Mouse (Mus musculus): ENCODE measurements around the gene Mettl2. TPM values are rescaled to one million over a fixed set of nuclear protein-coding genes. Genes with fewer than 3 reads are reported as not detected.

The Mettl2 gene
- total and polyA plus RNA-seq, 2 experiments from 2014 or later, result 31.6 to 38.1 TPM

DNA sequence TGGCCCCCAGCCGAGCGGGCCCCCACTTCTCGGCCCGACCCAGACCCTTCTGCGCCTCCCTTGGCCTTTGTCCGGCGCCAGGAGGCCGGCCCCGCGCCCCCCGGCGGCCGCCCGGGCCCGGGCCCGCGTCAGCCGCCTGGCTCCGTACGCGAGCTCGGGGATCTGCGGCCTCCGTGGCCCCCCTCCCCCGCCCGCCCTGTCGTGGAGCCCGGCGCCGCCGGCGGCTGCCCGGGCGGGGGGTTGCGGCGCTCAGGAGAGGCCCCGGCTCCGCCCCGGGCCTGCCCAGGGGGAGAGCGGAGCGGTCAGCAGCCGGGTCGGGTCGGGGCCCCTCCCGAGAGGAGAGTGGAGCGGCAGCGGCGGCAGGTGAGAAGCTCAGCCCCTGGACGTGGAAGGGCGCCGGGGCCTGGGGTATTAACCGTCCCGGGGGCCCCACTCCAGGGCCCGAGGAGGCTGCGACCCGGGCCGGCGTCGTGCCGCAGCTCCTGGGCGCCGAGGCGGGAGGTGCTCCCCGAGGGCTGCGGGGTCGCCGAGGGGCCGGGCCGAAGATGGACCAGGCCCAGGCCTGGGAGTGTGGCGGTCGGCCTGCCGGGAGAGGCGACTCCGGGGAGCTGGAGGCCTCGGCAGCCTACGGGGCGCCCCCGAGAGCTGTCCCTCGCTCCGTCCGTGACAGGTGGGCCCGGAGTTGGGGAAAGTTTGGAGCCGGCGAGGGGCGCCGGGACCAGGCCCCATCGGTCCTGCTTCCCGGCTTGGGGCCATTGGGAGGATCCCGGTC, 55.6 kb downstream of the Mettl2 start:
- DNase-seq, result peak; percentile 37
- ATAC-seq, result peak; percentile 53
- Histone ChIP-seq H3K9me3 (ENCODE audit: low read length) (no peaks in the 10 kb centered on the region), H3K4me1 (ENCODE audit: insufficient read depth) (peaks cover 17% of the 10 kb centered on the region; the same call in 1 of the 2 replicates), H3K27ac (ENCODE audit: low read depth, low read length) (peak overlapping the region; percentile 93), H3K27me3 (ENCODE audit: insufficient read depth, low read length) (no peaks in the 10 kb centered on the region), H3K4me3 (ENCODE audit: low read depth, low read length) (peak overlapping the region; percentile 96), H3K36me3 (ENCODE audit: insufficient read depth) (peaks cover 7% of the 10 kb centered on the region; the same call in 1 of the 2 replicates), H3K9ac (peak overlapping the region; percentile 96), H3K4me2 (ENCODE audit: low read depth) (peak overlapping the region; percentile 94)
- TF ChIP-seq CTCF (IDR thresholded peaks at IDR 0.05; ENCODE audit: low read depth), result no peak
- WGBS, result 3% methylated on average over 71 of the region's 89 CpGs

DNA sequence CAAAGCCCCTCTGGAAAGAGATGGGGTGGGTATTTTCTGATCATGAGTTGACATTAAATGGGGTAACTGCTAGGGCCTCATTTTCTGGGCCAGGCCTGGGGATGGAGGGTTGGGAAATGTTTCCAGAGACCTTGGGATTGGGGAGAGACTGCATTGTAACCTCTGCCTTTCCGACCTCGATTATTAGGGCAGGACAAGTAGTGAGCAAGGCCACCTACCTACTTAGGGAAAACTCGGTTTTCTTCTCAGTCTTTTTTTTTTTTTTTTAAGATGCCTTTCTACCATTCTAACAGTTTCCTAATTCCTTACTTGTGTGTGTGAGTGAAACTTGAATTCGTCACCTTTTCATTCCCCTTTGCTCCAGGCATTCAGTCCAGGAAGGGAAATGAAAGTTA, 56.2 kb downstream of the Mettl2 start:
- WGBS, result 4% methylated on average over 4 of the region's 4 CpGs
- no peak for ATAC-seq
- TF ChIP-seq CTCF (IDR thresholded peaks at IDR 0.05; ENCODE audit: low read depth), result no peak

DNA sequence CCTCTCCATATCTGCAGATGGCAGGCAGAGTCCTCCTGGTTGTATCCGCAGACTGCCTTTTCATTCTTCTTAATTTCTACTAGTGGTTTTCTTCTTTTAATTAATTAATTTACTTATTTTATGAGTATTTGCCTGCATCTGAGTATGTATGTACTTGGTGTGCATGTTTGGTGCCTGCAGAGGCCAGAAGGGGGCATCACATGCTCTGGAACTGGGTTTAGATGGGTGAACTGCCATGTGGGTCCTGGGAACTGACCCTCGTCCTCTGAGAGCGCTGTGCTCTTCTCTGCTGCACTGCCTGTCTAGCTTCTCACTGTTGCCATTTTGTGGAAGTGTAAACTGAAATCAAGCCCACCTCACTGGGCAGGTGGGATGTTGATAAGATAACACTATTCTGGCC, 58.5 kb downstream of the Mettl2 start:
- 88% methylated on average over 3 of the region's 3 CpGs for WGBS
- peaks cover 7% of the 10 kb centered on the region; the same call in 1 of the 2 replicates for H3K36me3 ChIP-seq (ENCODE audit: insufficient read depth)
- no peak overlapping the region for H3K4me2 ChIP-seq (ENCODE audit: low read depth)
- ATAC-seq, result no peak
- H3K27me3 ChIP-seq (ENCODE audit: insufficient read depth, low read length), result no peaks in the 10 kb centered on the region
- no peaks in the 10 kb centered on the region for H3K9me3 ChIP-seq (ENCODE audit: low read length)
- TF ChIP-seq CTCF (IDR thresholded peaks at IDR 0.05; ENCODE audit: low read depth), result 0 out of 2 replicates have a peak, but pooled peaks have one; percentile 4
- H3K27ac ChIP-seq (ENCODE audit: low read depth, low read length), result no peak overlapping the region
- no peak overlapping the region for H3K4me3 ChIP-seq (ENCODE audit: low read depth, low read length)
- no peak for DNase-seq
- H3K9ac ChIP-seq, result no peak overlapping the region
- peaks cover 16% of the 10 kb centered on the region; the same call in 1 of the 2 replicates for H3K4me1 ChIP-seq (ENCODE audit: insufficient read depth)

More for the DNA sequence above, 56.2 kb downstream of the Mettl2 start:
- no peaks in the 10 kb centered on the region for H3K27me3 ChIP-seq (ENCODE audit: insufficient read depth, low read length)
- peak overlapping the region; percentile 96 for H3K9ac ChIP-seq
- peaks cover 7% of the 10 kb centered on the region; the same call in 1 of the 2 replicates for H3K36me3 ChIP-seq (ENCODE audit: insufficient read depth)
- H3K4me1 ChIP-seq (ENCODE audit: insufficient read depth), result peaks cover 17% of the 10 kb centered on the region; the same call in 1 of the 2 replicates
- H3K4me3 ChIP-seq (ENCODE audit: low read depth, low read length), result peak overlapping the region; percentile 96
- no peak for DNase-seq
- H3K4me2 ChIP-seq (ENCODE audit: low read depth), result peak overlapping the region; percentile 94
- no peaks in the 10 kb centered on the region for H3K9me3 ChIP-seq (ENCODE audit: low read length)
- peak overlapping the region; percentile 93 for H3K27ac ChIP-seq (ENCODE audit: low read depth, low read length)

Other genes with a start within 250 kb of the Mettl2 start
- gene Efcab3, start 62.8 kb upstream of the Mettl2 start, total RNA-seq (2014; rRNA removed), result not detected in 2 replicates
- 0.24 TPM in 1 of 2 replicates, not detected in the other for gene Efcab3, start 62.8 kb upstream of the Mettl2 start, polyA plus RNA-seq (2015; fragmentation: Nextera tagmentation; extraction: Ambion mirVana)
- gene Gm10842, start 20.5 kb downstream of the Mettl2 start, total RNA-seq (2014; rRNA removed), result not detected in 2 replicates
- gene Gm10842, start 20.5 kb downstream of the Mettl2 start, polyA plus RNA-seq (2015; fragmentation: Nextera tagmentation; extraction: Ambion mirVana), result not detected in 2 replicates
- 71.1 and 94.0 TPM in 2 replicates for gene Tlk2, start 52.4 kb downstream of the Mettl2 start, total RNA-seq (2014; rRNA removed)
- gene Tlk2, start 52.4 kb downstream of the Mettl2 start, polyA plus RNA-seq (2015; fragmentation: Nextera tagmentation; extraction: Ambion mirVana), result 12.4 and 13.9 TPM in 2 replicates
- gene Mrc2, start 166.2 kb downstream of the Mettl2 start, total RNA-seq (2014; rRNA removed), result 8.2 and 13.2 TPM in 2 replicates
- 2.3 and 2.4 TPM in 2 replicates for gene Mrc2, start 166.2 kb downstream of the Mettl2 start, polyA plus RNA-seq (2015; fragmentation: Nextera tagmentation; extraction: Ambion mirVana)